Mouse (Mus musculus) cerebellum, adult 9-10 months (tissue): Measurements from ENCODE around the gene Defa30.
"Not testable (repeated sequence)": the region's sequence is repeated elsewhere in the genome, so short reads cannot be mapped to it uniquely, and the experiment has no call there.

ENCODE experiments used
- DNase-seq: peaks from one replicate; pipeline ENCODE4 v3.0.0; 2022

The Defa30 gene

GRCm38 (mm10) chr8:21134342-21134741 is at the start of gene Defa30:
Gene Defa30 (plus strand): TSS chr8:21134642.
- DNase-seq, result not testable (repeated sequence)

GRCm38 (mm10) chr8:21093106-21093505 is 41.3 kb upstream of the Defa30 start:
- no peak for DNase-seq

GRCm38 (mm10) chr8:21095950-21096349 is 38.5 kb upstream of the Defa30 start, which contains the start of gene Gm14851:
Gene Gm14851 (minus strand): TSS chr8:21096050.
- not testable (repeated sequence) for DNase-seq

- DNase-seq, result not testable (repeated sequence)
Observed at GRCm38 (mm10) chr8:21161977-21162376, 27.5 kb downstream of the Defa30 start, which contains the start of gene Defa22. Gene Defa22 (plus strand): TSS chr8:21162277.
